Mouse (Mus musculus) stomach, embryonic 16.5 days (tissue): ENCODE results near the gene Galt. TPM values are rescaled to one million over a fixed set of nuclear protein-coding genes. Genes with fewer than 3 reads are reported as not detected.

Experiments used
- ATAC-seq: fragments of 200-750 bp; cut with Nextera tagmentation; 2 replicates; pipeline ENCODE4 v1.8.0; 2017; ENCODE audit warnings: moderate number of reproducible peaks, moderate TSS enrichment; ENCODE audit not compliant: insufficient read depth, low FRiP score
- H3K27ac ChIP-seq: fragments of 300-500 bp; sonication (generic); 2 replicates; pipeline ENCODE4 v1.5.1; 2014; ENCODE audit warnings: low read length
- H3K27me3 ChIP-seq: fragments of 300-500 bp; sonication (generic); 2 replicates; pipeline ENCODE4 v1.6.1; 2014; ENCODE audit warnings: low read length, control low read depth, mixed read lengths; ENCODE audit not compliant: control insufficient read depth, insufficient read depth
- H3K36me3 ChIP-seq: fragments of 300-500 bp; sonication (generic); 2 replicates; pipeline ENCODE4 v1.6.1; 2014; ENCODE audit warnings: low read length; ENCODE audit not compliant: control insufficient read depth, insufficient read depth
- H3K4me1 ChIP-seq: fragments of 300-500 bp; sonication (generic); 2 replicates; pipeline ENCODE4 v1.6.1; 2014; ENCODE audit warnings: low read length, control low read depth, mixed read lengths; ENCODE audit not compliant: control insufficient read depth, insufficient read depth
- H3K4me2 ChIP-seq: fragments of 300-500 bp; sonication (generic); 2 replicates; pipeline ENCODE4 v1.6.1; 2014; ENCODE audit warnings: low read depth, low read length, mixed read lengths
- H3K4me3 ChIP-seq: fragments of 300-500 bp; sonication (generic); replicated peaks from 2 replicates; pipeline ENCODE4 v1.5.1; 2014; ENCODE audit warnings: mild to moderate bottlenecking, low read length
- H3K9ac ChIP-seq: fragments of 300-500 bp; sonication (generic); 2 replicates; pipeline ENCODE4 v1.6.1; 2014; ENCODE audit warnings: low read length
- H3K9me3 ChIP-seq: fragments of 300-500 bp; sonication (generic); replicated peaks from 2 replicates; pipeline ENCODE4 v1.6.1; 2016; ENCODE audit warnings: low read length, control low read depth; ENCODE audit not compliant: control insufficient read depth
- WGBS: fragments of 180-500 bp; shearing (Covaris S2); extraction: QIAGEN DNeasy Blood & Tissue Kit; methylation state at CpG from one replicate; pipeline ENCODE4 v1.1.7; 2014; 5-methylcytosine and 5-hydroxymethylcytosine counted together
- polyA plus RNA-seq: library from polyadenylated mRNA; unstranded; fragments of >200 nt; fragmentation: Nextera tagmentation; extraction: Ambion mirVana; gene quantifications from 2 replicates; pipeline ENCODE4 v1.2.1, GENCODE M21; 2015

Gene Galt
- polyA plus RNA-seq = 43.8 and 44.7 TPM in 2 replicates

DNA sequence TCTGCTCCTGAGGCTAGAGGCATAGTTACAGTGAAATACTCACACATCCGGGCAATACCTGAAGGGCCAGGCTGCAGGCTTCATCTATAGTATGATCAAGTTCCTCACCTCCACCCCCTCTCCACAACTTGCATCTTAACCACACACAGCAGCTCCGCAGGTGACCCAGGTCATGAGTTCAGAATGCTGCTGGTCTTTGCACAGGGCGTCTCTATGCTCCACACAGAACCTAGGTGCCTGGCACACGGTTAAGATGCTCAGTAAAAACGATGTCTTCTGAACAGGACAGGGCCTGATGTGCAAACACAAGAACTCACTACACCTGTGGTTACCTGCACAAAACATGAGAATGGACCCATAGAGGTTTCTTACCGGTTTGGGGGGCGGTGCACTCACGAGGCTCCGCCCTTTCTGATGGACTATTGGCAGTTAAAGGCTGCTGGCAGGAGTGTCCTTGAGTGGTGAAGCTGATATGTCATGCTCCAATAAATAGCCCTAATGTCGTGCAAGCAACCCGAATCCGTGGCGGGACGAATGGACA, at the start of gene Galt:
Gene Galt, plus strand, starts transcription at position 432 of the 541 bp plus-strand sequence.
- Histone ChIP-seq H3K27ac (peak within 1 kb of the TSS; percentile 90), H3K27me3 (no peaks in the 10 kb centered on the region), H3K9me3 (no peaks in the 10 kb centered on the region), H3K4me2 (peak within 1 kb of the TSS; percentile 77), H3K9ac (peak within 1 kb of the TSS; percentile 80), H3K36me3 (no peaks in the 10 kb centered on the region), H3K4me1 (peaks cover 14% of the 10 kb centered on the region), H3K4me3 (peak within 1 kb of the TSS; percentile 74)
- WGBS = 16% methylated on average over 14 of the region's 14 CpGs
- ATAC-seq = peak; percentile 59; the same call in 1 of the 2 replicates

DNA sequence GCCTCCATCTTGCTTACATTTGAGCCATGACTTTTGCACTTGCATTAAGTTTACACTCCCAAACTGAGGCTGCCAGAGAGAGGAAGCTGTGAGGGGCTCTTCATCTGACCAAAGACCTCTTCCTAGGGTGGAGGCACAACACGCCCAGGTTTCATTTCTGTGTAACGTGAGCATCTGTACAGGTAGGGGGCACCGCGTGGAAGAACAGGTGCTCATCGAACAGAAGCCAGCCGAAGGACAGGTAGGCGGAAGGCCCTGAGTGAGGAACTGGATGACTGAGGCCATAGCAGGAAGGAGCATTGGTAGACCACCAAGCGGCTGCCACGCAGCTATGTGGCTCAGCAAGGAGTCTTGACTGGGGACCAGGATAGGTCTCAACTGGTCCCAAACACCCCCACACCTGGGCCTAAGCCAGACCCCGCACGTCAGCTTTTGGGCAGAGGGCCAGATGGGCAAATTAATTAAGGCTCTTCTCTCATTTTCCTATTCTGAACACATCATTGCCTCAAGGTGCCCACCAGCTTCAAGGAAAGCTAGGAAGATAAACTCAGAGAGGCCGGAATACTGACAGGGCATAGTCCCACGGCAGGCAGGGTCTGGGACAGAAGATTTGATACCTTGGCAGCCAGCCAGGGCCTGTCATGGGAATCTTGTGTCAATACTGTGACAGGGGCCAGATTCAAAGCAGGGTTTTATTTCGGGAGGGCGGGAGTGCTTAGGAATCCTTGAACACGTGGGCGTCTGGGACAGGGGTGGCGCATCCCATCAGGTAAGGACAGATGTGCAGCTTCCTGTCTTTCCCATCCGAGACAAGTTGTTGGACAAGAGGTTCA, 48.9 kb upstream of the Galt start:
- Histone ChIP-seq H3K9me3 (no peaks in the 10 kb centered on the region), H3K9ac (no peak overlapping the region), H3K4me3 (no peak overlapping the region), H3K4me1 (0 out of 2 replicates have a peak, but pooled peaks cover 9% of the 10 kb centered on the region), H3K36me3 (no peaks in the 10 kb centered on the region), H3K27ac (no peak overlapping the region), H3K4me2 (no peak overlapping the region), H3K27me3 (peaks cover 14% of the 10 kb centered on the region)
- no peak for ATAC-seq
- WGBS = 63% methylated on average over 19 of the region's 19 CpGs

DNA sequence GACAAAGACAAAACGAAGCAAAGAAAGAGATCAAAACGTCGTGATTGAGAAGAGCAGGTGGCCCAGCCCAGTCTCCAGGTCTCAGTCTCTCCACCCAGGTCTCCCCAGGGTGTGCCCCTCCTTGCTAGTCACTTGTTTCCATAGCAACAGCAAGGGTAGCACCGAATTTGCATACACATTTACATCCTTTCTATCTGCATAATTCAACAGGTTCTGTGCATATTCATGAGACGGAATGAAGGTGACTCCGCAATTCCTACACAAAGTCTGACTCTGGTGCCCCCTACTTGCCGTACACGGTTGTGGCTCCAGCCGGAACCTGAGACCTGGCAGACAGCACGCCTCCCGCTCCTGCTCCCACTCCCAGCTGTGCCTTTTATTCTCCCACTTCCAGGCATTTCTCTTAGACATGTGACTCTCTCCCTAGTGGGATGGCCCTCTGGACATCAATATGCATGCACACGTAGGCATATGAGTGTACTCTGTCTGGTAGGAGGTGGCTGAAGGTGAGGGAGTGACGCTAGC, 48.0 kb upstream of the Galt start:
- H3K9ac ChIP-seq = no peak overlapping the region
- no peak overlapping the region for H3K27ac ChIP-seq
- H3K36me3 ChIP-seq = no peaks in the 10 kb centered on the region
- H3K4me2 ChIP-seq = no peak overlapping the region
- H3K9me3 ChIP-seq = no peaks in the 10 kb centered on the region
- no peak overlapping the region for H3K4me3 ChIP-seq
- WGBS = 4% methylated on average over 13 of the region's 13 CpGs
- H3K4me1 ChIP-seq = peaks cover 17% of the 10 kb centered on the region
- peaks cover 14% of the 10 kb centered on the region for H3K27me3 ChIP-seq
- peak; percentile 51 for ATAC-seq

DNA sequence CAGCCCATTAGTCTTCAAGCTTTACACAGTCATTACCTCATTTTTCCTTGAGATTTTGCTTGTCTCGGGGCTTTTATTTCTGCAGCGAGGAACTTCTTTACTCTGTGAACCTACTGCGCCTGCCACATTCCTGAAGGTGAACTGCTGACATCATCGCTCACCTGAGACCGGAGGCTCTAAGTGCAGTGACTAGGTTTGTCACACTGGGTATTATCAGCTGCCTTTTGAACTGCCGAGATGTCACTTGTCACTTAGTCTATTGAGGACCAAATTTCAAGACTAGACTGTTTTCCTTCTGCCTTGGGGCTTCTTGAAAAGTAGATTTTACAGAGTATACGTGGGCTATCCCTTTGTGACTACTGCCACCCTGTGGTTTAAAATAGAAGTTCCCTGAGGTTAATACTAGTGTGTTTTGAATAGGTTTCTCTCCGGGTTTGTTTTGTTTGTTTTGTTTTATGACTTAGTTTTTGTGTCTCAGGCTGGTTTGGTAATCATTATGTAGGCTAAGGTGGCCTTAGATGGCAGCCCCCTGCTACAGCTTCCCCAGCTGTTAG, 46.8 kb upstream of the Galt start:
- H3K4me2 ChIP-seq = peak overlapping the region; percentile 27; the same call in 1 of the 2 replicates
- ATAC-seq = no peak
- H3K4me3 ChIP-seq = no peak overlapping the region
- peak overlapping the region; percentile 2; the same call in 1 of the 2 replicates for H3K9ac ChIP-seq
- no peak overlapping the region for H3K27ac ChIP-seq
- H3K36me3 ChIP-seq = no peaks in the 10 kb centered on the region
- 27% methylated on average over 8 of the region's 8 CpGs for WGBS
- H3K4me1 ChIP-seq = peaks cover 23% of the 10 kb centered on the region
- no peaks in the 10 kb centered on the region for H3K9me3 ChIP-seq
- peaks cover 14% of the 10 kb centered on the region for H3K27me3 ChIP-seq

DNA sequence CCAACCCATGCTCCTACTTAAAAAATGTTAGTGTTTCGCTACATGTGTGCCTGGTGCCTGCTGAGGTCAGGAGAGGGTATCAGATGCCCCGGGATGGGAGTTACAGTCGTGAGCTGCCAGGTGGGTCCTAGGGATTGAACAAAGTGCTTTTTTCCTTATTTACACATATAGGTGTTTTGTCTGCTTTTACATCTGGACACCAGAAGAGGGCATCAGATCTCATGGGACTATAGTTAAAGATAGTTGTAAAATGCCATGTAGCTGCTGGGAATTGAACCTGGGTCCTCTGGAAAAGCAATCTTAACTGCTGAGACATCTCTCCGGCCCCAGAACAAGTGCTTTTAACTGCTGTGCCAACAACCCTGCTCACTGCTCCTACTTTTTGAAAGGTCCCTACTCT, 44.8 kb upstream of the Galt start:
- Histone ChIP-seq H3K27me3 (peaks cover 10% of the 10 kb centered on the region), H3K36me3 (no peaks in the 10 kb centered on the region), H3K27ac (no peak overlapping the region), H3K9me3 (no peaks in the 10 kb centered on the region), H3K9ac (no peak overlapping the region), H3K4me1 (peaks cover 23% of the 10 kb centered on the region), H3K4me3 (no peak overlapping the region), H3K4me2 (no peak overlapping the region)
- ATAC-seq = no peak
- WGBS = 64% methylated on average over 4 of the region's 4 CpGs

DNA sequence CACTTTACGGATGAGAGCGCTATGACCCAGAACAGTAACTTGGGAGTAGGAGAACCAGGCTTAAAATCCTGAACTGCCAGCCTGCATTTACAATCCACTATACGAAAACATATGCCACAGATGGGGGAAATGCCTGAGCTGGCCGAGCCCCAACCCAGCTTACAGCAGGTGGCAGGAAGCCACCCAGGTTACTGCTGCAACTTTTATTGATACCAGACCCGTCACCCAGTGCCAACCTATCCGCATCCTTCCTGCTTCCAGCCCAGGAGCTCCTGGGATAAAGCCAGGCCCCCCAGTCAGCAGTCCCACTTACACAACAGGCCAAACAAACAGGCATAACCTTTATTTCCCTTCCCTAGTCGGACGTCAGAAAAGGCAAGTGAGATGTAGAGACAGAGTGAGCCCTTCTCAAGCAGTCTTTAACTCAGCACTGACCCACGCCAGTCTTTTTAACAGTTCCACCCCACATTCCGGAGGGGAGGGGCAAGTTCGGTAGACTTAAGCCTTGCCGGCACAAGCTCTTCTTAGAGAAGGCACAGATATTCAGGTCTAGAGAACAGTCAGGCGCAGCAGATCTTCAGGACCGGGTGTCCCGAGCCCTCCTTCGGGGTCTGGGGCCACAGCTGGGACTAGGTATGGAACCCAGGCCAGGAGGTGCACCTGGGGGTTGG, 43.2 kb upstream of the Galt start:
- Histone ChIP-seq H3K9ac (peak overlapping the region; percentile 97), H3K4me2 (peak overlapping the region; percentile 91), H3K4me1 (peaks cover 23% of the 10 kb centered on the region), H3K36me3 (peaks cover 6% of the 10 kb centered on the region; the same call in 1 of the 2 replicates), H3K27ac (no peak overlapping the region), H3K27me3 (no peaks in the 10 kb centered on the region), H3K9me3 (no peaks in the 10 kb centered on the region), H3K4me3 (peak overlapping the region; percentile 90)
- no peak for ATAC-seq
- WGBS = 67% methylated on average over 16 of the region's 16 CpGs

DNA sequence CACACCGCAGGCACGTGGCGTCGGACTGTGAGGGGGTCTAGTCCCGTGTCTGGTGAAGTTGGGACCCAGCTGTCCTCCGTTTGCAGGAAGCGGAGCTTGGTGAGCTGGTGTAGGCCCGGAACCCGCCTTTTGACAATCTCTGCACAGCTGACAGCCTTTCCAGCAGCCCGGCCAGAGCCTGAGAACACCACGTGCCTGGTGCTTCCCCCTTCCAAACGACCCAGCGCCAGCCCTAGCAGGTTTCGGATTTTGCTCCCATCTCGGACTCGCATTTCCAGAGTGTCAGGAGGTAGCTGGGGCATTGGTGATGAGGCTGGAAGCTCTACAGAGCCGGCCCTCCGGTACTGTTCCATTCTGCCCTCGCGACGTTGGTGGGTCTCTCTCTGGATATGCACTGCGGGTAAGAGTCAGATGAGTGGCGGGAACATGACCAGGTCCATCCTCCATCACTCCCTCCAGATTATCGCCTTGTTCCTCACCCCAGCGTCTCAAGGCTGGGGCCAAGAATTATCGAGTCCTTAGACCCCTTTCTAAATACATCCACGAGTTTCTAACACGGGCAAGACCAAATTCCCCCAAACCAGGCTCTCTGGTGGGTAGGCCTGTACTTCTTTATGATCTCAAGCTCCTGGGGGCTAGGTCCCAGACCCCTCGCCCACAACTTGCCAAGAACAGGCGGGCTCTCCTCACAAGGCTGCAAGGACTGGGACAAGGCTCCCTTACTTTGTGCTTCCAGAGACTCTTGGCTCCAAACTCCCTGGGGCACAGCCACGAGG, 42.4 kb upstream of the Galt start:
- peak; percentile 9; the same call in 1 of the 2 replicates for ATAC-seq
- H3K4me3 ChIP-seq = peak overlapping the region; percentile 90
- peaks cover 15% of the 10 kb centered on the region for H3K4me1 ChIP-seq
- no peaks in the 10 kb centered on the region for H3K27me3 ChIP-seq
- no peaks in the 10 kb centered on the region for H3K9me3 ChIP-seq
- peak overlapping the region; percentile 71 for H3K27ac ChIP-seq
- H3K9ac ChIP-seq = peak overlapping the region; percentile 97
- H3K36me3 ChIP-seq = peaks cover 6% of the 10 kb centered on the region; the same call in 1 of the 2 replicates
- 34% methylated on average over 31 of the region's 31 CpGs for WGBS
- H3K4me2 ChIP-seq = peak overlapping the region; percentile 91
